Mouse (Mus musculus) limb, embryonic 11.5 days (tissue): ENCODE results near the gene Hnrnpf. TPM values are rescaled to one million over a fixed set of nuclear protein-coding genes. Genes with fewer than 3 reads are reported as not detected.

Experiments used
- ATAC-seq: fragments of 200-750 bp; cut with Nextera tagmentation; 2 replicates; pipeline ENCODE4 v1.8.0; 2017; ENCODE audit warnings: low read depth; ENCODE audit not compliant: insufficient number of reproducible peaks, low FRiP score, low TSS enrichment
- DNase-seq: peaks from one replicate; pipeline ENCODE4 v3.0.0-alpha.2; 2015; ENCODE audit warnings: low spot score
- H3K27ac ChIP-seq: fragments of 300-500 bp; sonication (generic); replicated peaks from 2 replicates; pipeline ENCODE4 v1.5.1; 2014; ENCODE audit warnings: low read depth, mild to moderate bottlenecking, low read length
- H3K27me3 ChIP-seq: fragments of 300-500 bp; sonication (generic); 2 replicates; pipeline ENCODE4 v1.6.1; 2014; ENCODE audit warnings: mild to moderate bottlenecking, low read length, mixed read lengths; ENCODE audit not compliant: control insufficient read depth, insufficient read depth
- H3K36me3 ChIP-seq: fragments of 300-500 bp; sonication (generic); 2 replicates; pipeline ENCODE4 v1.6.1; 2014; ENCODE audit warnings: mild to moderate bottlenecking, low read length, moderate library complexity, mixed read lengths; ENCODE audit not compliant: control insufficient read depth, insufficient read depth
- H3K4me1 ChIP-seq: fragments of 300-500 bp; sonication (generic); 2 replicates; pipeline ENCODE4 v1.6.1; 2014; ENCODE audit warnings: low read length, mixed read lengths; ENCODE audit not compliant: control insufficient read depth, insufficient read depth
- H3K4me2 ChIP-seq: fragments of 300-500 bp; sonication (generic); 2 replicates; pipeline ENCODE4 v1.6.1; 2014; ENCODE audit warnings: low read depth, mild to moderate bottlenecking, moderate library complexity; ENCODE audit not compliant: severe bottlenecking
- H3K4me3 ChIP-seq: fragments of 300-500 bp; sonication (generic); 2 replicates; pipeline ENCODE4 v1.5.1; 2014; ENCODE audit warnings: low read depth, low read length
- H3K9ac ChIP-seq: fragments of 300-500 bp; sonication (generic); 2 replicates; pipeline ENCODE4 v1.6.1; 2014; ENCODE audit warnings: mild to moderate bottlenecking, low read length
- H3K9me3 ChIP-seq: fragments of 300-500 bp; sonication (generic); 2 replicates; pipeline ENCODE4 v1.6.1; 2016; ENCODE audit warnings: low read length; ENCODE audit not compliant: control insufficient read depth
- WGBS: fragments of 180-500 bp; shearing (Covaris S2); extraction: QIAGEN DNeasy Blood & Tissue Kit; methylation state at CpG from one replicate; pipeline ENCODE4 v1.1.7; 2014; 5-methylcytosine and 5-hydroxymethylcytosine counted together
- polyA plus RNA-seq: library from polyadenylated mRNA; unstranded; fragments of >200 nt; fragmentation: Nextera tagmentation; extraction: Ambion mirVana; gene quantifications from 2 replicates; pipeline ENCODE4 v1.2.1, GENCODE M21; 2014

The Hnrnpf gene
- polyA plus RNA-seq, 1 experiment from 2014 or later: 860 TPM

GRCm38 (mm10) chr6:117907979-117908355 is 7.8 kb downstream of the Hnrnpf start:
- H3K9me3 ChIP-seq: no peaks in the 10 kb centered on the region
- DNase-seq (no peak), ATAC-seq (no peak)
- peak overlapping the region; percentile 54 for H3K4me2 ChIP-seq
- H3K9ac ChIP-seq: peak overlapping the region; percentile 96
- H3K4me3 ChIP-seq: peak overlapping the region; percentile 100
- H3K27ac ChIP-seq: peak overlapping the region; percentile 87; the same call in 1 of the 2 replicates
- H3K4me1 ChIP-seq: peaks cover 5% of the 10 kb centered on the region
- H3K27me3 ChIP-seq: no peaks in the 10 kb centered on the region
- H3K36me3 ChIP-seq: no peaks in the 10 kb centered on the region
- 0% methylated on average over 26 of the region's 26 CpGs for WGBS

DNA sequence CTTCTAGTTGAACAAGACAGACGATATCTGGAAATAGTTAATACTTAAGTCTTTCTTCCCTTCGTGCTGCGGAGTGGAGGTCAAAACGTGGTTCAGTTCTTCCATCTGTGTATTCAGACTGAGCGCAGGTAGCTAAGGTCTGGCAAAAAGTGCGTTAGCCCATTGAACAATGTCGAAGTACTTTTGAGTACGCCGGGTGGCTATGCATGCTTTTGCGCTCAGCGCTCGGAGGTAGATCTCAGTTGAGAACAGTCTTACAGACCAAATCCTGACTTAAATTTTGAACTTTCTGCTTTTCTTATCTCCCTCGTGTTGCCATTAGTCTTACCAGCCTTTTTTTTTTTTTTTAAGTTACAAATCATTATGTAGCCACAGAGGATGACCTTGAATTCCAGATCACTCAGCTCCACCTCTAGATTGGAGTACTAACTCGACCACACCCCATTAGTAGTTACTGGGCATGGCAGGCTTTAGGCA is 8.3 kb downstream of the Hnrnpf start:
- 2% methylated on average over 14 of the region's 14 CpGs for WGBS
- Histone ChIP-seq H3K36me3 (no peaks in the 10 kb centered on the region), H3K9me3 (no peaks in the 10 kb centered on the region), H3K4me2 (peak overlapping the region; percentile 54), H3K9ac (peak overlapping the region; percentile 96), H3K4me3 (peak overlapping the region; percentile 100), H3K27me3 (no peaks in the 10 kb centered on the region), H3K27ac (no peak overlapping the region), H3K4me1 (peaks cover 5% of the 10 kb centered on the region)
- ATAC-seq (no peak), DNase-seq (no peak)

DNA sequence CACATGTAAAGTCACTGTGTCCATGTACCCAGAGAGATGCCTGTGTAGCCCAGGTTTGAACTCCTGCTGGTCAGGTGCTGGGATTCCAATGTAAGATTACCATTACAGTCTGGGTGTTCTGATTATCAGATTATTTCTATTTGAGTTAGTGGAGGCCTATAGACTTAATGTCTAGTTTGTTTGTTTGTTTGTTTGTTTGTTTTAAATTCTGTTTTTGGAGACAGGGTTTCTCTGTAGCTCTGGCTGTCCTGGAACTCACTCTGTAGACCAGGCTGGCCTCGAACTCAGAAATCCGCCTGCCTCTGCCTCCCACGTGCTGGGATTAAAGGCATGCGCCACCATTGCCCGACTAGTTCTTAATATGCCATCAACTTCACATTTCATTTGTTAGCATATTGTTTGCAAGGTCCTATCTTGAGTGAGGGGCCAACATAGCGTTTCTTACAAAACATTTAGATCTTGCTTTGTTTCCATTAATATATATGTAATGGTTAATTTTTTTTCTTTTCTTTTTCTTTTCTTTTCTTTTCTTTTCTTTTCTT is 10.1 kb downstream of the Hnrnpf start:
- Histone ChIP-seq H3K4me3 (no peak overlapping the region), H3K9me3 (no peaks in the 10 kb centered on the region), H3K27ac (no peak overlapping the region), H3K27me3 (no peaks in the 10 kb centered on the region), H3K36me3 (no peaks in the 10 kb centered on the region), H3K4me2 (no peak overlapping the region), H3K4me1 (peaks cover 5% of the 10 kb centered on the region), H3K9ac (no peak overlapping the region)
- DNase-seq: no peak
- WGBS: 79% methylated on average over 6 of the region's 6 CpGs
- ATAC-seq: no peak

- Histone ChIP-seq H3K4me3 (no peak overlapping the region), H3K9me3 (no peaks in the 10 kb centered on the region), H3K27ac (no peak overlapping the region), H3K4me2 (no peak overlapping the region), H3K4me1 (peaks cover 12% of the 10 kb centered on the region; the same call in 1 of the 2 replicates), H3K36me3 (no peaks in the 10 kb centered on the region), H3K27me3 (no peaks in the 10 kb centered on the region), H3K9ac (no peak overlapping the region)
- ATAC-seq: no peak
- no peak for DNase-seq
Measured at GRCm38 (mm10) chr6:117914541-117914940, 14.4 kb downstream of the Hnrnpf start.

DNA sequence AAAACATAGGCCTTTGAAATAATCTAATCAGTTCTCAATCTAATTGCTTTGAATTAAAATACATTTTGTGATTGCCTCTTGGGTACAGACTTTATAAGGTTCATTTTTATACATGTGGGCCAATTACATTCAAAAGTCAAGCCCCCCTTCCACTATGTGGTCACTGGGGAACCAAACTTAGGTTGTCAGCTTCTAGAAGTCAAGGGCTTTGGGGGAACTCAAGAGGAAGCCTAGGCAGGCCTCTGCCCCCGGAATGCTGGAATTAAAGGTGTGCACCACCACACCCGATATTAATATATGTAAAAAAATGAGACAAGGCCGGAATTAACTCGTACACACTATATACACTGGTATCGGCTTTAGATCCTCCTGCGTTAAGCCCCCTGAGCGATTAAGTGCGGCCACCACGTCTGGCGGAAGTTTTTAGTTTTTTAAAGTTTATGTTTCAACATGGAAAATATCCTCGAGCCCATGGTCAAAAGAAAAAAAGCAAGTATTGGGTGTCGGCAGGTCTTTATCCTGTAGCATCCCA is 16.1 kb downstream of the Hnrnpf start:
- Histone ChIP-seq H3K27ac (peak overlapping the region; percentile 96), H3K9ac (peak overlapping the region; percentile 92), H3K4me2 (peak overlapping the region; percentile 79), H3K4me1 (peaks cover 12% of the 10 kb centered on the region; the same call in 1 of the 2 replicates), H3K4me3 (peak overlapping the region; percentile 47), H3K9me3 (no peaks in the 10 kb centered on the region), H3K27me3 (no peaks in the 10 kb centered on the region), H3K36me3 (0 out of 2 replicates have a peak, but pooled peaks cover 2% of the 10 kb centered on the region)
- DNase-seq (no peak), ATAC-seq (no peak)
- 1% methylated on average over 12 of the region's 12 CpGs for WGBS

GRCm38 (mm10) chr6:117916737-117917426 is 16.8 kb downstream of the Hnrnpf start:
- peak; percentile 88 for DNase-seq
- H3K9ac ChIP-seq: peak overlapping the region; percentile 92
- under 1% methylated on average over 62 of the region's 62 CpGs for WGBS
- H3K4me1 ChIP-seq: peaks cover 12% of the 10 kb centered on the region; the same call in 1 of the 2 replicates
- H3K36me3 ChIP-seq: 0 out of 2 replicates have a peak, but pooled peaks cover 2% of the 10 kb centered on the region
- H3K9me3 ChIP-seq: no peaks in the 10 kb centered on the region
- H3K4me2 ChIP-seq: peak overlapping the region; percentile 79
- peak overlapping the region; percentile 47 for H3K4me3 ChIP-seq
- ATAC-seq: peak; percentile 93
- peak overlapping the region; percentile 96 for H3K27ac ChIP-seq
- H3K27me3 ChIP-seq: no peaks in the 10 kb centered on the region

GRCm38 (mm10) chr6:117917576-117917975 is 17.5 kb downstream of the Hnrnpf start:
- H3K4me3 ChIP-seq: peak overlapping the region; percentile 47
- 0 out of 2 replicates have a peak, but pooled peaks cover 2% of the 10 kb centered on the region for H3K36me3 ChIP-seq
- ATAC-seq: 0 out of 2 replicates have a peak, but pooled peaks have one; percentile 32
- H3K4me1 ChIP-seq: peaks cover 12% of the 10 kb centered on the region; the same call in 1 of the 2 replicates
- H3K9me3 ChIP-seq: no peaks in the 10 kb centered on the region
- H3K27ac ChIP-seq: peak overlapping the region; percentile 96
- no peaks in the 10 kb centered on the region for H3K27me3 ChIP-seq
- 2% methylated on average over 21 of the region's 21 CpGs for WGBS
- DNase-seq: peak; percentile 83
- peak overlapping the region; percentile 79 for H3K4me2 ChIP-seq
- H3K9ac ChIP-seq: peak overlapping the region; percentile 92

- ATAC-seq (no peak), DNase-seq (peak; percentile 40)
- 31% methylated on average over 5 of the region's 5 CpGs for WGBS
- Histone ChIP-seq H3K27ac (peak overlapping the region; percentile 96), H3K4me1 (peaks cover 12% of the 10 kb centered on the region; the same call in 1 of the 2 replicates), H3K36me3 (0 out of 2 replicates have a peak, but pooled peaks cover 2% of the 10 kb centered on the region), H3K4me2 (peak overlapping the region; percentile 79), H3K9ac (peak overlapping the region; percentile 92), H3K27me3 (no peaks in the 10 kb centered on the region), H3K4me3 (peak overlapping the region; percentile 47), H3K9me3 (no peaks in the 10 kb centered on the region)
Measured at GRCm38 (mm10) chr6:117918043-117918442, 17.9 kb downstream of the Hnrnpf start.
